Mouse (Mus musculus) embryonic facial prominence, embryonic 13.5 days (tissue): ENCODE data around the gene Ciapin1. TPM values are rescaled to one million over a fixed set of nuclear protein-coding genes. Genes with fewer than 3 reads are reported as not detected.

Source experiments
- ATAC-seq: fragments of 200-750 bp; cut with Nextera tagmentation; 2 replicates; pipeline ENCODE4 v1.8.0; 2017; ENCODE audit warnings: low read depth; ENCODE audit not compliant: insufficient number of reproducible peaks, insufficient read depth, low FRiP score, low TSS enrichment
- H3K27ac ChIP-seq: fragments of 300-500 bp; sonication (generic); 2 replicates; pipeline ENCODE4 v1.5.1; 2015; ENCODE audit warnings: moderate library complexity, mild to moderate bottlenecking, inconsistent platforms
- H3K27me3 ChIP-seq: fragments of 300-500 bp; sonication (generic); 2 replicates; pipeline ENCODE4 v1.6.1; 2015; ENCODE audit warnings: mild to moderate bottlenecking, inconsistent platforms
- H3K36me3 ChIP-seq: fragments of 300-500 bp; sonication (generic); 2 replicates; pipeline ENCODE4 v1.6.1; 2015; ENCODE audit warnings: mild to moderate bottlenecking, inconsistent platforms
- H3K4me1 ChIP-seq: fragments of 300-500 bp; sonication (generic); 2 replicates; pipeline ENCODE4 v1.6.1; 2015; ENCODE audit warnings: inconsistent platforms
- H3K4me2 ChIP-seq: fragments of 300-500 bp; sonication (generic); 2 replicates; pipeline ENCODE4 v1.6.1; 2015; ENCODE audit warnings: moderate library complexity, mild to moderate bottlenecking, inconsistent platforms
- H3K4me3 ChIP-seq: fragments of 300-500 bp; sonication (generic); 2 replicates; pipeline ENCODE4 v1.5.1; 2015; ENCODE audit warnings: mild to moderate bottlenecking, inconsistent platforms
- H3K9ac ChIP-seq: fragments of 300-500 bp; sonication (generic); 2 replicates; pipeline ENCODE4 v1.6.1; 2015; ENCODE audit warnings: mild to moderate bottlenecking, inconsistent platforms
- H3K9me3 ChIP-seq: fragments of 300-500 bp; sonication (generic); 2 replicates; pipeline ENCODE4 v1.6.1; 2016; ENCODE audit warnings: inconsistent platforms
- WGBS: fragments of 180-500 bp; shearing (Covaris S2); methylation state at CpG from one replicate; pipeline ENCODE4 v1.1.7; 2015; ENCODE audit warnings: mixed read lengths; 5-methylcytosine and 5-hydroxymethylcytosine counted together
- polyA plus RNA-seq: library from polyadenylated mRNA; unstranded; fragments of >200 nt; fragmentation: Nextera tagmentation; extraction: Ambion mirVana; gene quantifications from 2 replicates; pipeline ENCODE4 v1.2.1, GENCODE M21; 2015

Gene Ciapin1
- polyA plus RNA-seq, 1 experiment from 2014 or later: 123 TPM

GRCm38 (mm10) chr8:94870474-94871107 is 32.4 kb upstream of the Ciapin1 start:
- Histone ChIP-seq H3K27ac (no peak overlapping the region; the same call in 1 of the 2 replicates), H3K4me1 (peaks cover 55% of the 10 kb centered on the region), H3K9me3 (no peaks in the 10 kb centered on the region), H3K9ac (peak overlapping the region; percentile 72), H3K27me3 (peaks cover 9% of the 10 kb centered on the region), H3K36me3 (peaks cover 21% of the 10 kb centered on the region), H3K4me3 (peak overlapping the region; percentile 51), H3K4me2 (peak overlapping the region; percentile 89)
- 4% methylated on average over 22 of the region's 22 CpGs for WGBS
- 0 out of 2 replicates have a peak, but pooled peaks have one; percentile 5 for ATAC-seq

- H3K4me2 ChIP-seq: peak overlapping the region; percentile 89
Measured at GRCm38 (mm10) chr8:94870003-94870402, 31.8 kb upstream of the Ciapin1 start.

GRCm38 (mm10) chr8:94869146-94869545 is 31.0 kb upstream of the Ciapin1 start:
- H3K4me3 ChIP-seq: no peak overlapping the region
- H3K4me1 ChIP-seq: peaks cover 41% of the 10 kb centered on the region
- ATAC-seq: no peak
- 53% methylated on average over 7 of the region's 7 CpGs for WGBS
- H3K9me3 ChIP-seq: no peaks in the 10 kb centered on the region
- no peak overlapping the region for H3K4me2 ChIP-seq
- no peaks in the 10 kb centered on the region for H3K27me3 ChIP-seq
- peaks cover 35% of the 10 kb centered on the region for H3K36me3 ChIP-seq
- no peak overlapping the region for H3K27ac ChIP-seq
- peak overlapping the region; percentile 40; the same call in 1 of the 2 replicates for H3K9ac ChIP-seq

More at GRCm38 (mm10) chr8:94870003-94870402, 31.8 kb upstream of the Ciapin1 start:
- H3K27ac ChIP-seq: no peak overlapping the region
- peaks cover 4% of the 10 kb centered on the region for H3K27me3 ChIP-seq
- no peak for ATAC-seq
- peaks cover 50% of the 10 kb centered on the region for H3K4me1 ChIP-seq
- peak overlapping the region; percentile 51 for H3K4me3 ChIP-seq
- H3K36me3 ChIP-seq: peaks cover 27% of the 10 kb centered on the region
- peak overlapping the region; percentile 72 for H3K9ac ChIP-seq
- H3K9me3 ChIP-seq: no peaks in the 10 kb centered on the region
- 27% methylated on average over 4 of the region's 4 CpGs for WGBS

- Histone ChIP-seq H3K27ac (no peak overlapping the region), H3K4me1 (peaks cover 29% of the 10 kb centered on the region), H3K4me3 (no peak overlapping the region), H3K9ac (no peak overlapping the region), H3K27me3 (no peaks in the 10 kb centered on the region), H3K36me3 (peaks cover 58% of the 10 kb centered on the region), H3K4me2 (no peak overlapping the region), H3K9me3 (no peaks in the 10 kb centered on the region)
- WGBS: 87% methylated on average over 9 of the region's 9 CpGs
- ATAC-seq: no peak
Measured at GRCm38 (mm10) chr8:94866921-94867320, 28.8 kb upstream of the Ciapin1 start.

- Histone ChIP-seq H3K27ac (no peak overlapping the region), H3K4me3 (no peak overlapping the region), H3K4me1 (peaks cover 19% of the 10 kb centered on the region), H3K36me3 (peaks cover 71% of the 10 kb centered on the region), H3K9ac (no peak overlapping the region), H3K4me2 (no peak overlapping the region), H3K9me3 (no peaks in the 10 kb centered on the region), H3K27me3 (no peaks in the 10 kb centered on the region)
- no peak for ATAC-seq
- 72% methylated on average over 10 of the region's 10 CpGs for WGBS
Measured at GRCm38 (mm10) chr8:94865292-94865691, 27.1 kb upstream of the Ciapin1 start.

GRCm38 (mm10) chr8:94863897-94864673 is 25.9 kb upstream of the Ciapin1 start:
- Histone ChIP-seq H3K4me2 (no peak overlapping the region), H3K9ac (no peak overlapping the region), H3K36me3 (peaks cover 74% of the 10 kb centered on the region), H3K4me1 (peaks cover 18% of the 10 kb centered on the region), H3K9me3 (no peaks in the 10 kb centered on the region), H3K27ac (no peak overlapping the region), H3K27me3 (no peaks in the 10 kb centered on the region), H3K4me3 (no peak overlapping the region)
- 82% methylated on average over 10 of the region's 10 CpGs for WGBS
- ATAC-seq: no peak

- Histone ChIP-seq H3K9me3 (no peaks in the 10 kb centered on the region), H3K27me3 (no peaks in the 10 kb centered on the region), H3K4me3 (no peak overlapping the region), H3K27ac (no peak overlapping the region), H3K36me3 (peaks cover 71% of the 10 kb centered on the region), H3K4me2 (no peak overlapping the region), H3K4me1 (peaks cover 26% of the 10 kb centered on the region), H3K9ac (no peak overlapping the region)
- ATAC-seq: no peak
- 91% methylated on average over 12 of the region's 12 CpGs for WGBS
Measured at GRCm38 (mm10) chr8:94862487-94863220, 24.5 kb upstream of the Ciapin1 start.

GRCm38 (mm10) chr8:94861352-94861910 is 23.3 kb upstream of the Ciapin1 start:
- H3K4me2 ChIP-seq: no peak overlapping the region
- ATAC-seq: no peak
- no peak overlapping the region for H3K4me3 ChIP-seq
- H3K4me1 ChIP-seq: peaks cover 26% of the 10 kb centered on the region
- H3K9ac ChIP-seq: no peak overlapping the region
- H3K27ac ChIP-seq: no peak overlapping the region
- peaks cover 62% of the 10 kb centered on the region for H3K36me3 ChIP-seq
- no peaks in the 10 kb centered on the region for H3K27me3 ChIP-seq
- 71% methylated on average over 8 of the region's 8 CpGs for WGBS
- no peaks in the 10 kb centered on the region for H3K9me3 ChIP-seq

- ATAC-seq: peak; percentile 60; the same call in 1 of the 2 replicates
- H3K27ac ChIP-seq: peak within 1 kb of the TSS; percentile 77
- under 1% methylated on average over 68 of the region's 68 CpGs for WGBS
- H3K9ac ChIP-seq: peak within 1 kb of the TSS; percentile 98
- peak within 1 kb of the TSS; percentile 81 for H3K4me2 ChIP-seq
- H3K4me3 ChIP-seq: peak within 1 kb of the TSS; percentile 99
- no peaks in the 10 kb centered on the region for H3K27me3 ChIP-seq
- H3K4me1 ChIP-seq: peaks cover 26% of the 10 kb centered on the region
- no peaks in the 10 kb centered on the region for H3K9me3 ChIP-seq
- peaks cover 51% of the 10 kb centered on the region for H3K36me3 ChIP-seq
Measured at GRCm38 (mm10) chr8:94857346-94858173, 19.4 kb upstream of the Ciapin1 start, which contains the start of gene Polr2c. Gene Polr2c (plus strand): TSS chr8:94857450.

- Histone ChIP-seq H3K9me3 (no peaks in the 10 kb centered on the region), H3K36me3 (peaks cover 51% of the 10 kb centered on the region), H3K4me2 (peak overlapping the region; percentile 81), H3K4me1 (peaks cover 26% of the 10 kb centered on the region), H3K4me3 (peak overlapping the region; percentile 99), H3K27ac (no peak overlapping the region), H3K27me3 (no peaks in the 10 kb centered on the region), H3K9ac (no peak overlapping the region)
- WGBS: 33% methylated on average over 5 of the region's 5 CpGs
- ATAC-seq: no peak
Measured at GRCm38 (mm10) chr8:94857011-94857345, 18.8 kb upstream of the Ciapin1 start.
